Mouse (Mus musculus) small intestine, adult 10 weeks (tissue): ENCODE results near the gene Vmn2r118. TPM values are rescaled to one million over a fixed set of nuclear protein-coding genes. Genes with fewer than 3 reads are reported as not detected.

ENCODE experiments used
- polyA plus RNA-seq: library from polyadenylated mRNA; stranded (reverse); fragments of 350-450 nt; fragmentation: Illumina TruSeq; extraction: RNeasy Lipid Tissue Mini Kit (QIAGEN cat#74804); gene quantifications from one replicate; pipeline ENCODE4 v1.2.3, GENCODE M21; 2014; ENCODE audit warnings: low replicate concordance

Gene Vmn2r118
- polyA plus RNA-seq: not detected

DNA sequence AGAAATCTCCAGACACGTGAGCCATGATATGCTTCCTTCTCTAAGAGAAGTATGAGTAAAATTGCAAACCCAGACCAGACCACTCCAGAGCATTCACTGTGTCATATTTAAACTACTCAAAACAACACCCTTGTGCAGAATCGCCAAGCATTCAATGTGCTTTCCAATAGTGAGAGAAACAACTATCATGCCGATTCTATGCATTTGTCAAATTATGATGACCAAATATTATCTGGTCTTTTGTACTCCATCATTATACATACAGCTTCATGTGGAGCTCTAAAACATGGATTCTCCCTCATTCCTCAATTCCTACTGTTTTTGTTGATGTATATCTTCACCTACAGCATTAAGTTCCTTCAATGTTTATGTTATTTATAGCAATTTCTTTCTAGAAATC is at the start of gene Vmn2r118:
TSS of gene Vmn2r118 (minus strand) at position 101 of the 400 bp plus-strand sequence.

Other genes starting within 250 kb of the Vmn2r118 start
- 0.07 TPM for gene St6gal2, start 179.8 kb downstream of the Vmn2r118 start, polyA plus RNA-seq
- 20.1 TPM for gene Pot1b, start 87.4 kb upstream of the Vmn2r118 start, polyA plus RNA-seq
- 7.0 TPM for gene Adgre4, start 124.8 kb upstream of the Vmn2r118 start, polyA plus RNA-seq